Mouse (Mus musculus): ENCODE measurements around the gene Selenof.

DNA sequence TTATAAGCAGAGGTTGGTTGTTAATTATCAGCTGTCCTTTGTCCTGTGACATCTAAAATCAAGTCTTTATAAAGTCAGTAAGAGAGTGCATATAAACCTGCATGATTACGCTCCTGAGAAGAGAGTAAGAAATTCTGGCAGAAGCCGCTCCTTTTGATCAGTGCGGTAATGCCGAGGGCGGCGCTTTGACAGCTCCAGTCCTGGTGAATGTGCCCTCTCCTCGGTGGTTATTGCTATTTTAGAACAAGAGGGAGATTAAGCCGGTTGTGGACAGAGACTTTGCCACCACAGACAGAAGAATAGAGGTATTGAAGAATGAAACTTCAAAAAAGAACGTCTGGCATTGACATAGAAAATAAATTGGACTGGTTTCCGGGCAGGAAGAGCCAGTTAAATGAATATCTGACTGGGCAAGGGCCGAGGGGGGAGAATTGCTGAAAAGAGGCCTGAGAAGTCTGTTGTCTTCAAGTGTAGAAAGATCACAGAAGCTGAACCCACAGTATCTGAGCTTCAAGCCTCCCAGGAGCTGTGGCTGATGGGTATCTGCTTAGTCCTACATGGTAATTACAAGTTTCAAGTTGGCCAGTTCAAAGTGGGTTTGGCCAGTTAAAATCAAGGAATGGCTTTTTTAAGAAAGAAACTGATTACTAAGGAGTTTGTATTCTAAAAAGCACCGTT, 27.8 kb downstream of the Selenof start:
- TF ChIP-seq CTCF (IDR thresholded peaks at IDR 0.05; ENCODE audit: insufficient read depth, low read depth, low read length) (no peak), POLR2A (IDR thresholded peaks at IDR 0.05; ENCODE audit: insufficient read depth, low read depth, low read length) (no peak)

Data from olfactory bulb, adult 2 months (tissue).